In the genomic region with DNA sequence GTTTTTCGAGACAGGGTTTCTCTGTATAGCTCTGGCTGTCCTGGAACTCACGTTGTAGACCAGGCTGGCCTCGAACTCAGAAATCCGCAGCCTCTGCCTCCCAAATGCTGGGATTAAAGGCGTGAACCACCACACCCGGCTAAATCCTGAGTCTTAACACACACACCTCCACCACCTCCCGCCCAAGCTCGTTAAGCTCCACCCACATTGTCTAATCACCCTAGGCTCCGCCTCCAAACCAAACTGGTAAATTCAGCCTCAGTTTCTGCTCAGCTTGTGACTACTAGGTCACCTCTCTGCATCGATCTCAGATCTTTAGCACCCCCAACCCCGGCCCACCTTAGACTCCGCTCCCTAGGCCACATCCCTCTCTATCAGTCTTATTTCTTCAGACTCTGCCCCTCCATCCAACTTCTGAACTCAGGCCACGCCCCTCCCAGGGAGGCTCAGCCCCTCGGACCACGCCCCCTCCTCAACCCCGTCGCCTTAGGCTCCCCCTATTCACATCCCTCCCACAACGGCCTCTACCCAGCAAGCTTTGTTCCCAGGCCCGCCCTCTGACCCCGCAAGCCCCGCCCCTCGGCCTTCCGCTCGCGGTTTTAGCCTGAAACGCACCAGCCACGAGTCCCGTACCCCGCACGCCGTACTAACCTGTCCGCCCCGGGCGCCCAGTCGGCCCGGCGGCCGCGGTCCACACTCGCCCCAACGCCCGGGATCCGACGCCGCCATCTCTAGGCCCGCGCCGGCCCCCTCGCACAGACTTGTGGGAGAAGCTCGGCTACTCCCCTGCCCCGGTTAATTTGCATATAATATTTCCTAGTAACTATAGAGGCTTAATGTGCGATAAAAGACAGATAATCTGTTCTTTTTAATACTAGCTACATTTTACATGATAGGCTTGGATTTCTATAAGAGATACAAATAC, we compare ENCODE assay signal across 8 mouse cellular contexts. TPM values are rescaled to one million over a fixed set of nuclear protein-coding genes. Genes with fewer than 3 reads are reported as not detected.
A peak's percentile ranks its signal among the peaks of the same experiment; 100 is the strongest.
DNase-seq lines count a peak whose midpoint lies in the region; ATAC-seq lines count a peak whose summit lies in the region.

A gene (minus strand): TSS at position 757 of the 925 bp plus-strand sequence.

- H3K27ac ChIP-seq in hindbrain, embryonic 13.5 days, result peak within 1 kb of the TSS; percentile 98

- no peaks in the 10 kb centered on the region for H3K27me3 ChIP-seq in hindbrain, embryonic 13.5 days

- H3K4me1 ChIP-seq in hindbrain, embryonic 13.5 days (replicated peaks), result peaks cover 14% of the 10 kb centered on the region

- peak within 1 kb of the TSS; percentile 53 for H3K4me2 ChIP-seq in hindbrain, embryonic 13.5 days

- peak; percentile 92 for ATAC-seq in hindbrain, embryonic 13.5 days (ENCODE audit: low FRiP score)

- WGBS in hindbrain, embryonic 13.5 days, result 2% methylated on average over 52 of the region's 52 CpGs

- DNase-seq in NIH3T3 (ENCODE audit: low read depth), result peak; percentile 99
- peak; percentile 98 for DNase-seq in cerebellum, postnatal 10 days
- peak; percentile 92 to 93 for DNase-seq in frontal cortex, postnatal 14 days (ENCODE audit: low spot score in 2 of 2)
- DNase-seq in layer of hippocampus, postnatal 25 days (ENCODE audit: extremely low spot score in 1 of 2, low spot score in 1 of 2), result peak; percentile 83 to 97
- DNase-seq in lung, postnatal 25 days (ENCODE audit: low spot score), result peak; percentile 97
- peak; percentile 98 for DNase-seq in retina, embryonic 14.5 days (ENCODE audit: low spot score)
- DNase-seq in thymus, postnatal 4 days, result peak; percentile 99

- H3K9ac ChIP-seq in hindbrain, embryonic 13.5 days, result peak within 1 kb of the TSS; percentile 85

- peak within 1 kb of the TSS; percentile 63 for H3K4me3 ChIP-seq in hindbrain, embryonic 13.5 days

- peaks cover 61% of the 10 kb centered on the region for H3K36me3 ChIP-seq in hindbrain, embryonic 13.5 days

- H3K9me3 ChIP-seq in hindbrain, embryonic 13.5 days, result no peaks in the 10 kb centered on the region

RNA-seq across cellular contexts. Expression of the gene that starts here (rescaled TPM):
- polyA plus RNA-seq in hindbrain, embryonic 13.5 days (2015; fragmentation: Nextera tagmentation; extraction: Ambion mirVana), result 55.3 and 58.3 TPM in 2 replicates
- total RNA-seq in layer of hippocampus, postnatal 25 days (2021), result 10 to 100 TPM; 55.5 to 56.2 TPM

Comparison
In these comparisons a context has a peak if more than half of its experiments do, and no peak if none do; other contexts are left out.
1. Peak in every context shown above with its lines: DNase-seq, ATAC-seq, H3K4me3 ChIP-seq and H3K27ac ChIP-seq.